Mouse (Mus musculus): ENCODE measurements around the gene Ces1f.
"Not testable (repeated sequence)": the region's sequence is repeated elsewhere in the genome, so short reads cannot be mapped to it uniquely, and the experiment has no call there.

The Ces1f gene

GRCm38 (mm10) chr8:93279556-93279955, at the start of gene Ces1f:
Ces1f (minus strand) TSS chr8:93279747.
- no peak for DNase-seq (ENCODE audit: extremely low spot score, low read depth, low spot score)

DNA sequence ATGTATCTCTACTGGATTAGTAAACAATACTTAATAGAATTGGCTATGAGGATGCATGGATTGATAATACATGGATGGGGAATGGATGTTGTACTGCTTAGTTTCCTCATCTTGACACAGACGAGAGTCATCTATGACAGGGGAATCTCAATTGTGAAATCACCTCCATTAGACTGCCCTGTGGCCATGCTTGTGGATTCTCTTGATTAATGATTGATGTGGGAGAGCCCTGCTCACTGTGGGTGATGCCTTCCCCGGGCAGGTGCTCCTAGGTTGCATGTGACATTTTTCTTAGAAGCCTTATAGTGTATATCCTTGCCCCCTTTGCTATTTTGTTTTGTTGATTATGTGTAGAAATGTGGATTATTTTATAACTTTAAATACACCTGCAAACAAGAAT, 45.6 kb upstream of the Ces1f start:
- DNase-seq (ENCODE audit: extremely low spot score, low read depth, low spot score): no peak

- DNase-seq (ENCODE audit: extremely low spot score, low read depth, low spot score): no peak
Observed at GRCm38 (mm10) chr8:93317031-93317430, 37.5 kb upstream of the Ces1f start.

GRCm38 (mm10) chr8:93315557-93315956, 36.0 kb upstream of the Ces1f start:
- DNase-seq (ENCODE audit: extremely low spot score, low read depth, low spot score): no peak

DNA sequence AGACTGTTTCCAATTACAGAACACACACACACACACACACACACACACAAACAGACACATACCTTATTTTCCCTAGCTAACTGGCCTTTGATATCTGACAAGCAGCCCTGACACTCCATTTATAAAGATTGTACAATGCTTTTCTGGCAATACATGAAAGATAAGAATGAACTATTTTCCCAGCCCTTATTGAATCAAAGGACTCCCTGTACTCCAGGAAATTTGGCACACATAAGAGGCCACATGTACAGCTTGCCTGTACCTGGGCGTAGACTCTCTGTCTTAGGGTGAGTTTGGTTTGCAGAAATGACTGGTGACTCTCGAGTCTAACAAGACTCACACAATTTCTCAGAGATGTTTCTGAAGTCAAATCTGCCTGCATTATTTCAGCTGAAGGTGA, 4.3 kb upstream of the Ces1f start:
- no peak for DNase-seq (ENCODE audit: extremely low spot score, low read depth, low spot score)

DNA sequence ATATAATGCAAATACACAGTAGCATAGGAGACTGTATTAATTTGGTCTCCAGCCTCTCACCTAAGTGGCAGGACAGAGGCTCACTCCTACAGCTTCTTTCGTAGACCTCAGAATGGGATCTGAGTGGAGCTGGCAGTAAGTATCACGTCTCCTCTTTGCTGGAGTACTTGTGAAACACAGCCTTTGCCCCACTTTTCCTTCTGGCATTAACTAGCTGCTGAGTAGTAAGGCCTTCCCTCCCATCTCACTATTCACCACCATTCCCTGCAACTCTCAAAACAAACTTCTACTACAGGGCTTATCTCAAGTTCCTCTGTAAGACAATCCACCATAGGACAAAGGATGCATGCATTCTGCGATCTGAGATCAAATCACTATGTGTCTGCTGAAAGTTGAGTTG, 2.8 kb upstream of the Ces1f start:
- no peak for DNase-seq (ENCODE audit: extremely low spot score, low read depth, low spot score)

- DNase-seq (ENCODE audit: extremely low spot score, low read depth, low spot score): no peak
Observed at GRCm38 (mm10) chr8:93278176-93278805, 1.3 kb downstream of the Ces1f start.

DNA sequence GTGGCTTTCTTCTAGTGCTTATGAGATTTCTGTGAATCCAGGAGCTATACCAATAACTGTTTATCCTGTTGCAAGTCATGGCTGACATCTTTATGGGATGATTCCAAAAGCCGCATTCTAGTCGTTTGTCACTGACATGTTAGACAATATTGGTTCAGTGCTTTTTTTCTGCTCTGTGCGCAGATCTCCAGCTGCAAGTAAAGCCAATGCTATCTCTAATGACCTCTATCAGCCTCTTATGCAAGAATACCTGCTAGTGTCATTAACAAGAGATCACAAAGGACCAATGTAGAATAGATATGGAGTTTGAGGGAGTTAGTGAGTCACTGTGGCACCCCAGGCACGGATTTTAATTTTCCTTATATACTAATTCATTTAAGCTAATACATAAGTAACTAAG, 4.9 kb downstream of the Ces1f start:
- no peak for DNase-seq (ENCODE audit: extremely low spot score, low read depth, low spot score)

DNA sequence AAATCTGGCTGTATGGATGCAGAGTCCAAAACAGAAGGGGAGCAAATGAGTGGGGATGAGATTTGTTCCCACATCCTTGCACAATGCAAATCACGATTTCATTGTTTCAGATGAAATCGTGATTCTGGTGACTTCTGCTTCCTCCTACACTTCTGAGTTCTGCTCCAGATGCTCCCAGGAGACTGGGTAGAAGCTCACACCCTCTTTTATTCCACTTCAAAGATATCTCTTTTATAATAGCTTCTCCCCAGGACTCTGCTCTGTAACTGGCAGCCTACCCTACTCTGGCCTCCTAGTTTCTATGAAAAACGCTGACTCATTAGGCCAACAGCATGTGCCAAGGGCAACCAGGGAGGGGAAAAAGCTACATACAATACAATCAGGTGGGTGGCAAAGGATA, 6.2 kb downstream of the Ces1f start:
- DNase-seq (ENCODE audit: extremely low spot score, low read depth, low spot score): no peak

- no peak for DNase-seq (ENCODE audit: extremely low spot score, low read depth, low spot score)
Observed at GRCm38 (mm10) chr8:93272686-93273085, 6.9 kb downstream of the Ces1f start.

GRCm38 (mm10) chr8:93261436-93261835, 18.1 kb downstream of the Ces1f start:
- DNase-seq (ENCODE audit: extremely low spot score, low read depth, low spot score): no peak

DNA sequence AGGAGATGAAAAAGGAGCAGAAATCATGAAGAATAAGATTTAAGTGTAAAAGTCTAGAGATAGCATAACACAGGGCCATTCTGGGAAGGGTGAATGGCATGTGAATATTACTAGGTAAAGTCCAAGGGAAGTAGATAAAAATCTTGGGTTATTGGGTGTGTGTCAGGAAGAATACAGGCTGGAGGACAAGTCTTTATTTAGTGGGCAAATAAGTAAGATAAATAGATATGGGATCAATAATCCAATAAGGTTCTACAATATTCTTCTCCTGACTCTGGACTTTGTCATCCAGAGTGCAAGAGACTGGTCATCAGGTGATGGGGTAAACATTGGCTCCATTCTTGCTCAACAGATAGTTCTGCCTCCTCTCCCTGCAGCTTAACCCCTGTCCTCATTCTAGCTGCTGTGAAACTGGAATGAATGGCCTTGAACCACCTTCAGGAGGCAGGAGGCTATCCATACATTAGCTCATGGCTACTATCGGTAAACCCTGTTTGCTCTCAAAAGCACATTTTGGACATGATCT, 27.1 kb downstream of the Ces1f start:
- DNase-seq (ENCODE audit: extremely low spot score, low read depth, low spot score): no peak

GRCm38 (mm10) chr8:93246057-93246456, 33.5 kb downstream of the Ces1f start:
- DNase-seq (ENCODE audit: extremely low spot score, low read depth, low spot score): no peak

DNA sequence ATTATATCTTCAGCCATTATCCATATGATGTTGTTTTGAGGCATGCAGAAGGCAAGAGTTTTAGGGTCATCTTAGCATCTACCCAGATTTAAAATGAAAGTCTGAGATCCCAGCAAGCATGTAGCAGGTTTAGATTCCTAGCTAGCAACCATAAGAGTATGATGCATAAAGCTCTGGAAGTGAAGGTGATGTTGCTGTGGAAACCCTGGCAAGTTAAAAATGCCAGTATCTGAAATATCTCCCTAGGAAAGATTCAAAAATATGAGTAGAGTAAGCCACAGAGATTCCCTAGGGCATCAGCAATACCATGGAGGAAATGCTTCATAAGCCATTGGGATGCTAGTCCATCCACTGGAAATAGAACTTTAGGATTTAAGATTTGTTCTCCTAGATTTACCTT, 39.7 kb downstream of the Ces1f start:
- no peak for DNase-seq (ENCODE audit: extremely low spot score, low read depth, low spot score)

DNA sequence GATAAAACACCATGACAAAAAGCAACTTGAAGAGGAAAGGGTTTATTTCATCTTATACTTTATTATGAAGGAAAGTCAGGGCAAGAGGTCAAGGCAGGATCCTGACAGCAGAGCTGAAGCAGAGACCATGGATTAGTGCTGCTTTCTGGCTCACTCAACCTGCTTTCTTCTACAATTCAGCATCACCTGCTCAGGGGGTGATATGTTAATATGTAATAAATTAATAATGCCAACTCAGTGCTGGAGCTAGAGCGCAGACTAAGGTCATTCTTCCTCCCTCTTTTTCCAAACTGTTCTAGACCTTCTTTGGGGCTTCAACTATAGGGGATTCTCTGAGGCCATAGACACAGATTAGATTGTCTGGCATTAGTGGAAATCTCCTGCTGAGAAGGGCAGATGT, 43.9 kb downstream of the Ces1f start:
- no peak for DNase-seq (ENCODE audit: extremely low spot score, low read depth, low spot score)

DNA sequence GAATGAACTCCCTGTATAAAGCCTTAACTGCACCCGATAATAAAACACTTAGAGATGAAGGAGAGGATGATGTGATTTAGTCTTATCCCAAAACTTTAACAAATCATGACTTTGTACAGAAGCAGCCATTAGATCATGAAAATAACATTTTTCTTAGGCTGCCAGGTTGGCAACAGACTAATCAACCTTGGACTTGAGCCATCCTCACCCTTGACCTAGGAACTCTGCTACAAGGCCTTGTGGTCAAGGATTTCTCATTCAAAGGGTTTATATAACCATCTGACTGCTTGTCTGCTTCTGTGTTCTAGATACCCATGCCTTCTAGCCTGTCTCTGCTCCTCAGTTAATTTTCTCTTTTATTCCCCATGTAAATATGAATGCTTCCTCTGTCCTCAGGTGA, 44.8 kb downstream of the Ces1f start:
- no peak for DNase-seq (ENCODE audit: extremely low spot score, low read depth, low spot score)

- no peak for DNase-seq (ENCODE audit: extremely low spot score, low read depth, low spot score)
Observed at GRCm38 (mm10) chr8:93234068-93234467, 45.5 kb downstream of the Ces1f start.

GRCm38 (mm10) chr8:93229446-93229845, 50.1 kb downstream of the Ces1f start, which contains the start of gene Ces1e:
Ces1e (minus strand) TSS chr8:93229619.
- no peak for DNase-seq (ENCODE audit: extremely low spot score, low read depth, low spot score)

GRCm38 (mm10) chr8:93228673-93229370, 50.7 kb downstream of the Ces1f start:
- DNase-seq (ENCODE audit: extremely low spot score, low read depth, low spot score): no peak

GRCm38 (mm10) chr8:93226471-93226870, 53.1 kb downstream of the Ces1f start:
- DNase-seq (ENCODE audit: extremely low spot score, low read depth, low spot score): not testable (repeated sequence)

DNA sequence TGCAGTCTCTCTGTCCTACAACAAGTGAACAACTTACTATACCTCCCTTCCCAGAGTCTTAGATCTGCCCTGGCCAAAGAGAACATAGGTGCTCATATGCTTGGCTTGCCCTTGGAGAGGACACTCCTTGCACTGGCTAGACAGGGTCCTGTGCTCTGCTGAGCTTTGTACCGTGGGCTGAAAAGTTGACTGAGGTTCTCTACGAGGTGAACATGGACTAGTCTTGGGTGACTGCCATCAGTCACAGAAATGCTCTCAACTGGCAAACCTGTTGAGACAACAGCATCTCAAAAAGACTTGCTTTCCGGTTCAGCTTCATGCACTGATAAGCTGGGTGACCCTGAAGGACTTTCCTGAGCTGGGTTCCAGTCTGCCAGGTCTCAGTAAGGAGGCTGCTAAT, 57.7 kb downstream of the Ces1f start:
- DNase-seq (ENCODE audit: extremely low spot score, low read depth, low spot score): no peak

DNA sequence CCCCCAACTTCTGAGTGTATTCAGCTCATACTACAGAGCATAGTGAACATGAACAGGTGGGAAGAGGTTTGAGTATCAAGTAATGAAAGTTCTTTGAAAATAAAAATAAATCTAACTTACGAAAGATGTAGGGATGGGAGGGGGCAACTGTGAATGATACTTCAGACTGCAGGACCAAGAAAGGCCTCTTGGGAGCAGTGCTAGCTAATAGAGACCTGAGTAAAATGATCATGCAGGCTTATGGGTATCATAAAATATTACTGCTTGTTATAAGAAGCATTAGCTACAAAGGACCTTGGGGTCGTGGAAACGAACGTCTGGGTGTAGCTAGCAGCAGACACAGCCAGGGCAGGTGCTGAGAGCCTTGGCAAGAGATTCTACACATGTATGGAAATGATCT, 61.7 kb downstream of the Ces1f start:
- no peak for DNase-seq (ENCODE audit: extremely low spot score, low read depth, low spot score)

DNA sequence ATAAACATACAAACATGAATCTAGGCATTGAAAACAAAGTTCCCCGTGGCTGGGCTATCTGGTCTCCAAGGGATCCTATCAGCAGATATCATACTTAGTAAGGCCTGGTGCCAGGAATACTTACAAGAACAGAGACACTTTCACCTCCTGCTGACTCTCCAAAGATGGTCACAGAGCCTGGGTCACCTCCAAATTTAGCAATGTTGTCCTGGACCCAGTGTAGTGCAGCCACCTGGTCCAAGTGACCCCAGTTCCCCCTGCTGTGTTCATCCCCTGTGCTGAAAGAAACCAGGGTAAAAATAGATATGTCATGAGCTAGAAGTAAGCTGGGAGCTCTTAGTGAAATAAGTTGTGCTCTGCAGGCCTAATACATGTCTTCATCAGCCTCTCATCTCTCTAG, 62.2 kb downstream of the Ces1f start:
- no peak for DNase-seq (ENCODE audit: extremely low spot score, low read depth, low spot score)

Measured in hindlimb bud, embryonic 11.5 days (tissue).